Mouse (Mus musculus) heart, embryonic 14.5 days (tissue): ENCODE results near the gene Hnrnpc. TPM values are rescaled to one million over a fixed set of nuclear protein-coding genes. Genes with fewer than 3 reads are reported as not detected.

Source experiments
- polyA plus RNA-seq: library from polyadenylated mRNA; unstranded; fragments of >200 nt; fragmentation: Nextera tagmentation; extraction: Ambion mirVana; gene quantifications from 2 replicates; pipeline ENCODE4 v1.2.1, GENCODE M21; 2014

Hnrnpc gene
- polyA plus RNA-seq, 1 experiment from 2014 or later, result 352 TPM

Other genes with a start within 250 kb of the Hnrnpc start
- gene Mettl17, start 219.2 kb downstream of the Hnrnpc start, polyA plus RNA-seq, result 49.6 and 49.8 TPM in 2 replicates
- 0.20 and 0.23 TPM in 2 replicates for gene Slc39a2, start 211.1 kb downstream of the Hnrnpc start, polyA plus RNA-seq
- 235 and 269 TPM in 2 replicates for gene Ndrg2, start 189.9 kb downstream of the Hnrnpc start, polyA plus RNA-seq
- gene Tppp2, start 185.6 kb downstream of the Hnrnpc start, polyA plus RNA-seq, result not detected in 2 replicates
- gene Rnase13, start 181.3 kb downstream of the Hnrnpc start, polyA plus RNA-seq, result not detected in 2 replicates
- gene Arhgef40, start 119.3 kb downstream of the Hnrnpc start, polyA plus RNA-seq, result 50.6 and 59.6 TPM in 2 replicates
- 1.2 and 1.5 TPM in 2 replicates for gene Tmem253, start 88.4 kb downstream of the Hnrnpc start, polyA plus RNA-seq
- gene Zfp219, start 83.3 kb downstream of the Hnrnpc start, polyA plus RNA-seq, result 19.2 and 19.9 TPM in 2 replicates
- 0.19 TPM in 1 of 2 replicates, not detected in the other for gene Olfr221, start 61.6 kb downstream of the Hnrnpc start, polyA plus RNA-seq
- 32.0 and 32.6 TPM in 2 replicates for gene Rpgrip1, start 6.7 kb upstream of the Hnrnpc start, polyA plus RNA-seq
- gene Supt16, start 93.4 kb upstream of the Hnrnpc start, polyA plus RNA-seq, result 30.2 and 36.6 TPM in 2 replicates
- 28.2 and 30.3 TPM in 2 replicates for gene Chd8, start 153.8 kb upstream of the Hnrnpc start, polyA plus RNA-seq
- 39.2 and 39.7 TPM in 2 replicates for gene Tox4, start 175.1 kb upstream of the Hnrnpc start, polyA plus RNA-seq
- gene Rab2b, start 175.5 kb upstream of the Hnrnpc start, polyA plus RNA-seq, result 16.4 and 16.8 TPM in 2 replicates
- 20.5 and 24.1 TPM in 2 replicates for gene Mettl3, start 201.1 kb upstream of the Hnrnpc start, polyA plus RNA-seq
- gene Sall2, start 224.7 kb upstream of the Hnrnpc start, polyA plus RNA-seq, result 6.0 and 6.2 TPM in 2 replicates